Mouse (Mus musculus): ENCODE measurements at regions not wholly inside any gene's neighbourhood (a gene's known extent, or its start where the extent isn't known, plus 50 kb on each side); places are given as distances from the start of the nearest gene placed in this dataset.
"Not testable (repeated sequence)": the region's sequence is repeated elsewhere in the genome, so short reads cannot be mapped to it uniquely, and the experiment has no call there.

DNA sequence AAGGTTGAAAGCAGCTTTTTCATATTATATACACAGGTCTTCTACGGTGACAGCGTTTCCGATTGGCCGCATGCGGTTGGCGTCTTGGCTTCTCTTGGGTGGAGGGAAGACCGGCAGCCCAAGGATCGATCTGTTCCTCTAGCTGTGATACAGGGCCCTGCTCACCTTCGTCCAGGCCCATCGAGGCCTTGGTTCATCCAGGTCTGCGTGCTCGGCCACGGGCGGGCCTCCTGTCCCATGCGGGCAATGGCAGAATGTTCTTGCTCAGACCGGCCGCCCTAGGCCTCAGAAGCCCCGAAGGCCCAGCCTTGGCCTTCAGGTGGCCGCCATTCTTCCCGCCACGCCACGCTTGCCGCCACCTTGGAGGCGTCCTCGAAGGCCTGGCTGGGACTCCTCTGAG, 194.4 kb upstream of the Ppp6c start:
- DNase-seq (ENCODE audit: low spot score) = no peak

- no peak for DNase-seq (ENCODE audit: low spot score)
Measured at GRCm38 (mm10) chr2:39400336-39400735, 174.1 kb upstream of the Ppp6c start.

- no peak for DNase-seq (ENCODE audit: low spot score)
Measured at GRCm38 (mm10) chr2:39399523-39399922, 173.3 kb upstream of the Ppp6c start.

- DNase-seq (ENCODE audit: low spot score) = no peak
Measured at GRCm38 (mm10) chr2:39394643-39395042, 168.4 kb upstream of the Ppp6c start.

GRCm38 (mm10) chr2:39377264-39377663, 151.0 kb upstream of the Ppp6c start:
- no peak for DNase-seq (ENCODE audit: low spot score)

- peak; percentile 99 for DNase-seq (ENCODE audit: low spot score)
Measured at GRCm38 (mm10) chr2:39373068-39373779, 147.0 kb upstream of the Ppp6c start.

- DNase-seq (ENCODE audit: low spot score) = no peak
Measured at GRCm38 (mm10) chr2:39344207-39344606, 118.0 kb upstream of the Ppp6c start.

GRCm38 (mm10) chr2:39340406-39340805, 114.2 kb upstream of the Ppp6c start:
- DNase-seq (ENCODE audit: low spot score) = no peak

DNA sequence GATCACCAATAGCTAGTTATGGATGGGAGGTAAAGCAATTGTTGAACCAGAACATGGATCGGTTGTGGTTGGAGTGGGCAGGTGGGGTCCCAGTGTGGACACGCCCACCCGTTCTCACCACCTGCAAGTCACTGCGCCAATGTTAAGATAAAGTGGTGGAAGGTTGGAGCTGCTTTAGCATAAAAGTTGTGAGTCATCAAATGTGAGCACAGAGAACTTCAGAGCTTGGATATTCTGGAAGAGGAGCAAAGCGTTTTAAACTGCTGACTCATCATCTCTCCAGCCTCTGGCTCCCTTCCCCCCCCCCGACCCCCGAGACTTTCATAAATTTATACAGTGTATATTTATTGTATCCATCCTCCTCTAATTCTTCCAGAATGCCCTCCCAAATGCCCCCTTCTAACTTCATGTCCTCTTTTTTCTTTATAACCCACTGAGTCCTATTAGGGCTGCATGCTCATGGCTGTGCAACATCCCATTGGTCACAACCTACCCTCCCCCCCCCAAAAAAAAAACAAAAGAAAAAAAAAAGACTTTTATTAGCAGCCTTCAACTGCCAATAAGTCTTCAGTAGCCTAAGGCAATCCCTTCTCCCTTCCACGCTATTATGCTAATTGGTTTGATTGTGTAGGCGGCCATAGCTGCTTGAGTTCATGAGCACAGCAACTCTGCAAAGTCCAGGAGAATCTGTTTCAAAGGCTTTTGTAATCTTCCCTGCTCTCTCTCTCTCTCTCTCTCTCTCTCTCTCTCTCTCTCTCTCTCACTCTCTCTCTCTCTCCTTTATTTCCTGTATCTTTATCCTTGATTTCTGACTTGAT, 112.8 kb upstream of the Ppp6c start:
- no peak for DNase-seq (ENCODE audit: low spot score)

DNA sequence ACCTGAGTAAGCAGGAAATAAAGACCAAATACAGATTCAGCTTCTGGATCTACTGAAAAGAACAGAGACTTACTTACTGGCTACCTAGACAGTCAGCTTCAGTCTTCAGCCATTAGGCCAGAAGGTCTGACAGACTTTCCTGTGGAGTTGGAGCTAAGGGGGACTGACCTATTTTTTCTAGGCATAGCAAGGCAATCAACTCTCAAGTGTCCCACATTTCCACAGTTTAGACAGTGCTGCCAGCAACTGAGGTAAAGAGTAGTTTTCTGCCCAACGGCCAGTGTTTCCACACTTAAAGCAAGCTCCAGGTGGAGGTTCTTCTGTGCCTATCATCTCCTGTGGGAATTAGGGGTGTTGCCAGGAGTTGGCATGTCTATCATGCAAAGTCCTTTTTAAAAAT, 111.3 kb upstream of the Ppp6c start:
- no peak for DNase-seq (ENCODE audit: low spot score)

GRCm38 (mm10) chr2:39325715-39326493, 99.7 kb upstream of the Ppp6c start:
- DNase-seq (ENCODE audit: low spot score) = no peak

DNA sequence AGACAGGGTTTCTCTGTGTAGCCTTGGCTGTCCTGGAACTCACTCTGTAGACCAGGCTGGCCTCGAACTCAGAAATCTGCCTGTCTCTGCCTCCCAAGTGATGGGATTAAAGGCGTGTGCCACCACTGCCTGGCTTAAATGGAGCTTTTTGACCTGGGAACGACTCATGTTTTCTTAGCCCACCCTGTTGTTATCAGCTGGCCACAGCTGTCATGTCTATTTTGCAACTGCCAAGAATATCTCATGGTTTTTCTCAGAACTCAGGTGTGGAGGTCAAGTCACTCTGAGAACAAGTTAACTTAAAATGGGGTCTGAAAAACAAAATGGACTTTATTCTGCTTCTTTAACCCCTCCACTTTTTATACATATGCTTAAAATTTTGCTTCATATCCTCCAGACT, 98.9 kb upstream of the Ppp6c start:
- not testable (repeated sequence) for DNase-seq (ENCODE audit: low spot score)

DNA sequence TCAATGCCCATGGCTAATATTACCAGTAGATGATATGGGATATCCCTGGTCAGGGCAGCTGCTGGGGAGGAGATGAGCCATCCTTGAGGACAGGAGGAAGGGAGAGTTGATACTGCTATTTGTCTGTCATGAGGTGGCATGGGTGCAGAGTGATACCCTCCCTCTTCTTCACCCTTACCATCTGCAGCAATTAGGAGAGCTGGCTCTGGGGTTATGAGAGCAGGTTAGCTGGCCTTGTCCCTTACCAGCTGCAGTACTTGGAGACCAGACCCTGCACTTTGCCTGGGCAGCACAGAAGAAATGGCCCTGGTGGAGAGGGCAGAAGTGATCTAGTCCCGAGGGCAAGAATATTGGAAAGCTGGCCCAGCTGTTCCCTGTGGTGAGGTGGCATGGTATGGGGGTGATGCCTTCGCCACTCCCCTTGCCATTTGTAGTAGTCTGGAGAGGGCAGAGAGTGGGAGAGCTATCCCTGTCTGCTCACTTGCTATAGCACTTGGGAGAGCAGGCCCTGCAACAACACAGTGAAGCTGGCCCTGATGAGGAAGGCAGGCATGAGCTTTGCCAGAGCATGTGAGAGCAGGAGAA, 73.6 kb upstream of the Ppp6c start:
- no peak for DNase-seq (ENCODE audit: low spot score)

GRCm38 (mm10) chr2:39299290-39299689, 73.0 kb upstream of the Ppp6c start:
- no peak for DNase-seq (ENCODE audit: low spot score)

DNA sequence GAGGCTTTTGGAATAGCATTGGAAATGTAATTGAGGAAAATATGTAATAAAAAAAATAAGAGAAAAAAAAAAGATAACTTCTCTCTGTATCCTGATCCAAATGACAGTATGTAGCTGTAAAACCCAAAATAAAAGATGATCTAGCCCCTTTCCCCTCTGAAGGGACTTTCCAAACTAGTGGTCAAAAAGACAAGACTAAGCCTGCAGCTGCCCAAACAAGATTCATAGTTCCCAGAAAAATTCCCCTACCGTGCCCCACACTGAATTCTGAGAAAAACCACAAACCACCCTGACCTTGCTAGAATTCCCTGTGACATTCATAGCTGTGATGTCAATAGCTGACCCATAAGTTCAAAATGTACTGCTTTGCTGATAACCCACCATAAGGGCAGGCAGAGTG, 69.2 kb upstream of the Ppp6c start:
- DNase-seq (ENCODE audit: low spot score) = no peak

DNA sequence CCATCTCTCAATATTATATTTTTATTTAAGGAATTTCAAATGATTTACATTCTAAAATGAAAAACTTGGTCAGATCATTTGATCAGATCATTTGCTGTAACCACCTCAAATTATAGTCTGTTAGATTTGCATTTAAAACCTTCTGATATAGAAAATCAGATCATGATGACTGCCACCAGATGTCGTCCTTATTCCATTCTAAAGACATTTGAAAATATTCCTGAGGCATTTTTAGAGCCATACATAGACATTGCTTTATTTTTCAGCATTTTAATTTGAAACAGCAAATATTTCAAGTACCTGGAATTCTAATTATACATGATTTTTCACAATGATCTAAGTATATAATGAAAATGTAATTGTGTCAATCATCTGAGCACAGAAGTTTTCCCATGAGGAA, 52.0 kb upstream of the Ppp6c start:
- peak; percentile 12 for DNase-seq (ENCODE audit: low spot score)

All from layer of hippocampus, adult 9-10 months (tissue).